Mouse (Mus musculus) natural killer cell, adult 2 months (primary cell): ENCODE data around the gene Oard1.

Source experiments
- DNase-seq, 2 experiments: peaks; one replicate each; pipeline ENCODE4 v3.0.0; 2022; ENCODE audit warnings: low spot score in 2 of 2

The Oard1 gene

GRCm38 (mm10) chr17:48409380-48410298 is at the start of gene Oard1, which contains the start of gene Nfya:
Gene Oard1 (plus strand): TSS chr17:48410014.
Gene Nfya (minus strand): TSS chr17:48409906.
- peak; percentile 100 for DNase-seq

DNA sequence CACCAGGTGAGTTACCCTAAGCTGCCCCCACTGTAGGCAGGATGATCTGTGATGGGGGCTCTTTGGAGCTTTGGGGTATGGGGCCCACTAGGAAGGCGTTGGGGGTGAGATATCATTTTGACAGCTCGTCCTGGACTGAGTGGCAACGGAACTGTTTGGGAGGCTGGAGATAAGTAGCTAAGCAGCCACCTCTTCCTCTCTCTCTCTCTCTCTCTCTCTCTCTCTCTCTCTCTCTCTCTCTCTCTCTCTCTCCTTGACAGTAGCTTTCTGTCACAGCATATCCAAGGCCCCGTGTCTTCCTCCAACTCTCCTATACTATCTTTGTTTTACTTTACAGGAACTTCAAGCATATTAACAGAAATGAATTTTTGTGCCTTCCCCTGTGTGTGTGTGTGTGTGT is 49.4 kb upstream of the Oard1 start:
- no peak for DNase-seq

DNA sequence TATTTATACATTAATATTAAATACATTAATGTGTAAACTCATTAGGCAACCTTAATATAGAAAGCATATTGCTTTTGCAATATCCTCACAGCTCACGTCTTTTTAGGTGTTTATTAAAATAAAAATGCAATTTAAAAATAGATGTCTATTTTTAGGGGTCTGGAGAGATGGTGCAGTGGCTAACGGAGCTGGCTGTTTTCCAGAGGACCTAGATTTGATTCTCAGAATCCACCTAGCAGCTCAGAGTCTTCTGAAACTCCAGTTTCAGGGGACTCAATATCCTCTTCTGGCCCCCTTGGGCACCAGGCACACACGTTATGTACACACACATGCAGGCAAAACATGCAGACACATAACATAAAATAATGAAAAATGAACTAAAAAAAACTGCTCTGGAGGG is 47.5 kb upstream of the Oard1 start:
- no peak for DNase-seq

- no peak for DNase-seq
Measured at GRCm38 (mm10) chr17:48362966-48363365, 46.8 kb upstream of the Oard1 start.

GRCm38 (mm10) chr17:48363421-48363965 is 46.3 kb upstream of the Oard1 start:
- no peak for DNase-seq

DNA sequence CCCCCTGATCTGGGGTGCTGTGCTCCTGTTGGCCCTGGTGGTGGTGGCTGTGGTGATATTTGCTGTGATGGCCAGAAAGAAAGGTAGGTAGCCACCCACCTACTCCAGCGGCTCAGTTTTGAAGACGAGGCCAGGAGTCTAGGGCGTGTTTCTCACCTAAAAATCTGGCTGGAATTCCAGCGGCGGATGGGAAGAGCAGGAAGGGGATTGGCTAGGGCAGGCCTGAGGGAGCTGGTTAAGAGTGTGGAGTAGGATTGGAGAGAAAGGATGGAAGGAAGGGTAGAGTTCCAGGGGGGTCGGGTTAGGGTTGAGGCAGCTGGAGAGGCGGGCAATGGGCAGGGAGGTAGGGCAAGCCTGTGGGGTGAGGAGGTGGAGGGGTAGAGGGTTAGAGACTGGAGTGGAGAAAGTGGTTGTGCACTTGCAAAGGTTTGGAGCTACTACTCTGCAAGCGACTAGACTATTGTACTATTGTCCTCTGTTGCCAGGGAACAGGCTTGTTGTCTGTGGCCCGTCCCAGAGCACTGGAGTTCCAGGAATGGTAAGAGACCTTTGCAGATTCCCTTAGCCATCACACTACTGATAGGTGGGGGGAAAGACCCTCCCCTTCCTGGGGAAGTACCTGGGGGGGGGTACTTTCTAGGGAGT is 44.2 kb upstream of the Oard1 start:
- DNase-seq: no peak

- DNase-seq: no peak
Measured at GRCm38 (mm10) chr17:48366806-48367205, 43.0 kb upstream of the Oard1 start.

DNA sequence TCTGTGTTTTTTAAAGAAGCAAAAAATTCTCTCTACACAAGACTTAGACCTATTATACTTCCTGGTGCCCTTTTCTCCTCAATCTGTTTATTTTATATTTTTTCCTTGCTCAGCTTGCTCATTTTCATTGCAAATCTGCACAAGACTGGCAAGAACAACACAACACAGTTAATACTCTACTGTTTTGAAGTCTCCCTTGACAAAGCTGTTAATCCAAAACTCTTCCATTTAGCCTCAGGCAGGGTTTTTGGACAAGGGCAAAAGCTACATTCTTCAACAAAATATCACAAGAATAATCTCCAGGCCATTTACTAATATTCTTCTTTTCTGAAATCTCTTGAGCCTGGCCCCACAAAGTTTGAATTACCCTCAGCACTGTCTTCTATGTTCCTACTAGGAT is 38.2 kb upstream of the Oard1 start:
- DNase-seq: no peak

DNA sequence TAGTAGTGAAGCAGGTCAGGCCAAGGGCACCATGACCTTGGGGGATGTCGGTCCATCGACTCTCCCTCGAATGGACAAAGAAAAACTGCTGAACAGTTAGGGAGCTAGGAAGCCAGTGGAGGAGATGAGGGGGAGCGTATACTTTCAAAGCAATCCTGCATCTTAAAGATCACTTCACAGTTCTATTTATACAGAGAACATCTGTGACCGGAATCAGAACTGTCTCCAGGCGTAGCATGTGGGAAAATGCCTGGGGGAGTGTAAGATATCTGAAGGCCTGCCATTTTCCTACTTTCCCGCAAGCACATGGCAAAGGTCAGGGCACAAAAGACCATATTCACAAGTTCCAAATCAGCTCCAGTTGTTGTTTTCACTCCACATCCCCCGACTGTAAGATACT is 36.8 kb upstream of the Oard1 start:
- DNase-seq: no peak

DNA sequence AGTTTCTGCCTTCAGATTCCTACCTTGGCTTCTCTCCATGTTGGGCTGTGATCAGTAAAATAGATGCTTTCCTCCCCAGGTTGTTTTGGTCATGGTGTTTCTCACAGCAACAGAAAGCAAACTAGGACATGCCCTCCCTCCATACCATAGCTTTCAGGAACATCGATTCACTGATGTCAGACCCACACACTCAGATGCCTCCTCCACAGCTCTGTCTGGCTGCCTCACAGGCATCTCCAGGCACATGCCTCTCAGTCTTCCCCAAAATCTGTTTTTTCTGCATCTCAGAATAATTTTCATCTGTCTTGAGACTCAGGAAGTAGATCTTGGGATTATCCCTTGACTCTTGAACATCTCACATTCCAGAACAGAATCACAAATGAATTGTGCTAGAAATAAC is 33.7 kb upstream of the Oard1 start:
- no peak for DNase-seq

GRCm38 (mm10) chr17:48379050-48379449 is 30.8 kb upstream of the Oard1 start:
- no peak for DNase-seq

GRCm38 (mm10) chr17:48385786-48386461 is 23.9 kb upstream of the Oard1 start:
- DNase-seq: no peak

DNA sequence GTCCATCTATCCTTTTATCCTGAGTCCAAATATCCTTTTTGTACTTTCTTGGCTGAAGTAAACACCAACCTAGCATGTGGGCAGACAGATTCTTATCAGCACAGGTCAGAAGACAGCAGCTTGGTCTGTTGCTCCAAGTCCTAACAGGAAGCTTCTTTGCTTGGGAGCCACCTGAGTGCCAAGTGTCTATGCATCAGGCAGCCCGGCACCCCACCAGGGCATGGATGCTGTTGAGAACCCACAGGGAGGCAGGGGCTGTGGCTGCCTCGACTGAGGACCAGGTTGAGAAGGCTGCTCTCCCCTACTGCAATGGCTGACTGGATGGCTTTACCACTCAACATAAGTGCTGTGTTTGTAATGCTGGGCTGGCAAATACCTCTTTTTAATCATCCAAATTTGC is 21.1 kb upstream of the Oard1 start:
- DNase-seq: no peak

- DNase-seq: no peak
Measured at GRCm38 (mm10) chr17:48389442-48389841, 20.4 kb upstream of the Oard1 start.

DNA sequence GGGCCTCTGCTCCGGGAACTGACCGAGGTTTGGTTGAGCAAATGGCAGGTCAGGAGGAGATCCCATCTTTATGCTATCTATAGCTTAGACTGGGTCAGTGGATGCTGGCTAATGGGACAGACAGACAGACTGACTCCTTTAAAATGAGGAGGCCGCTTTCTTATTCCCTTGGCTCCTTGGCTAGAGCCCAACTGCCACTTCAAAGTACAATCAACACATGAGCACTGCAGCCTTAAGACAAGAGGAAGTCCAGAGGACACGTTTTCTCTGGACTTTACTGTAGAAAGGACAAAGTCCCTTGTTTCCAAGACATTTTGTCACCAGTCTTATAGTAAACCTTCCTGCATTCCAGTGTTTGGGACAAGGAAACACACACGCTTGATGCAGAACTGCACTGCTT is 18.4 kb upstream of the Oard1 start:
- no peak for DNase-seq

GRCm38 (mm10) chr17:48392616-48393015 is 17.2 kb upstream of the Oard1 start:
- no peak for DNase-seq

- DNase-seq: no peak
Measured at GRCm38 (mm10) chr17:48401710-48402109, 8.1 kb upstream of the Oard1 start.

- no peak for DNase-seq
Measured at GRCm38 (mm10) chr17:48402751-48403150, 7.1 kb upstream of the Oard1 start.

GRCm38 (mm10) chr17:48403848-48404247 is 6.0 kb upstream of the Oard1 start:
- DNase-seq: no peak

DNA sequence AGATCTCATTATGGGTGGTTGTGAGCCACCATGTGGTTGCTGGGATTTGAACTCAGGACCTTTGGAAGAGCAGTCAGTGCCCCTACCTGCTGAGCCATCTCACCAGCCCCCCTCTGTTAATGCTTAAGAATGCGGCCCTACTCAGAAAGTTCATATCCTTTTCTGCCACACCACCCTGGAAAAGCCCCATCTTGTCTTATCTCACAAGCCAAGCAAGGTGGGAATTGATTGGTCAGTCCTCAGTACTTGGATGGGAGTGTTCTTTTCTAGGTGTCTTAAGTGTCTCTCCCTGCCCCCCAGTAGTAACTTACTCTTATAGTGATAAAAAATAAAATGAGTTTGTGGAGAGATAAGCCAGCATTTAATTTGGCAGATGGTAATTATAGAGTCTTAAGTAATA is 5.1 kb upstream of the Oard1 start:
- DNase-seq: no peak

DNA sequence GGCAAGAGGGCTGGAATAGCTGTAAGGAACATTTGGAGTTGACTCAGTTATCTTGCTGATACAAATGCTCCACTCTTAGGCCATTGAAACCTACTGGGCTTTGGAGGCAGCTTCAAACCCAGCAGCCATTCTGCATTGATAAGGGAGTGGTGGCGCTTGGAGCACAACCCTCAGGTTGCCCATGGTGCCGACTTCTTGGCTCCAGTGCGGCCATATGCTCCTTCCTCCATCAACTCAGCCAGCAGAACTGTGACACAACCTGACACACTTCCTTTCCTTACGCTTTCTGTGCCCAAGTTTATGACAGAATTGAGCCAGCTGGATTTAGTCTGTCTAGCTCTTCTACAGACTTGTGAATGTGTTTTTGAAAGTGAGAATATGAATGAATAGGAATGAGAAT is 2.7 kb upstream of the Oard1 start:
- no peak for DNase-seq

DNA sequence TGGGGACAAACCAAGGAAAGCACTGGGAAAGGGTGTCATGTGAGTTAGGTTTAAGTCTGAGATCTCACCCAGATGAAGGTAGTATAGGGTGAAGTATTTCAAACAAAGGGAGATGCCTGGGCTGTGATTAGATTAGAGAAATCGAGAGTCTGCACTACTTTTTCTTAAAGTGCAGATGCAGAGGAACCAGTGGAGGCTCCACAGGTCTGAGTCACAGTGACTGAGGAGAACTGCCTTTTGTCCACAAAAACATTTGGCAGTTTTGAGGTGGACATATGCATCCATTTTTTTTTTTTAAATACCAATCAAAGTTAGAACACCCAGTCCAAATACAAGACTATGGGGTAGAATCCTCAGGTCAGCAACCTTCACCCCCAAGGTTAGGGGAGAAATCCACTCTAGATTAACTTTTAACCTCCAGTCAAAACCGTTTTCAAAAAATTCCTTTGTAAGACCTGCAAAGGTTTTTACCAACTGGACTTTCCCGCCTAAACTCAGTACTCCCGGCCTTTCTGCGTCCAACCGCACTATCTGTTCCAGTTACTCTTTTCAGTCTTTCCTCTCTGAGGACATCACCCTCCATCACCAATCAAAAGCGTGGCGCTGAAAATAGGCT is 1.8 kb upstream of the Oard1 start:
- DNase-seq: no peak
